Mouse (Mus musculus) liver, adult 2 months (tissue): Measurements from ENCODE around the gene Stx12. TPM values are rescaled to one million over a fixed set of nuclear protein-coding genes. Genes with fewer than 3 reads are reported as not detected.

Experiments
- DNase-seq: peaks from one replicate; pipeline ENCODE4 v3.0.0-alpha.2; 2011; ENCODE audit warnings: low read depth, low spot score; ENCODE audit errors: extremely low read depth
- H3K27ac ChIP-seq: fragments of 200-500 bp; replicated peaks from 2 replicates; pipeline ENCODE4 v1.5.1; 2012; ENCODE audit warnings: low read depth, mild to moderate bottlenecking, control low read depth, inconsistent platforms, low read length; ENCODE audit not compliant: insufficient read depth
- H3K27me3 ChIP-seq: fragments of 200-500 bp; 2 replicates; pipeline ENCODE4 v1.6.1; 2012; ENCODE audit warnings: mild to moderate bottlenecking, moderate library complexity, low read length, inconsistent platforms; ENCODE audit not compliant: control insufficient read depth, insufficient read depth
- H3K36me3 ChIP-seq: fragments of 200-500 bp; 2 replicates; pipeline ENCODE4 v1.6.1; 2012; ENCODE audit warnings: low read length, inconsistent platforms; ENCODE audit not compliant: control insufficient read depth, insufficient read depth
- H3K4me1 ChIP-seq: fragments of 200-500 bp; 2 replicates; pipeline ENCODE4 v1.6.1; 2011; ENCODE audit warnings: low read length; ENCODE audit not compliant: control insufficient read depth, insufficient read depth
- H3K4me3 ChIP-seq: fragments of 200-500 bp; 2 replicates; pipeline ENCODE4 v1.5.1; 2011; ENCODE audit warnings: low read depth, mild to moderate bottlenecking, control low read depth, low read length, moderate library complexity; ENCODE audit not compliant: insufficient read depth
- H3K79me2 ChIP-seq: fragments of 200-500 bp; 2 replicates; pipeline ENCODE4 v1.6.1; 2012; ENCODE audit warnings: inconsistent platforms, mild to moderate bottlenecking, low read length, moderate library complexity; ENCODE audit not compliant: control insufficient read depth, insufficient read depth
- H3K9ac ChIP-seq: fragments of 200-500 bp; 2 replicates; pipeline ENCODE4 v1.6.1; 2012; ENCODE audit warnings: low read depth, mild to moderate bottlenecking, control low read depth, inconsistent platforms, low read length
- CTCF ChIP-seq: fragments of 200-500 bp; IDR thresholded peaks from 2 replicates; pipeline ENCODE4 v1.5.1; 2011; ENCODE audit warnings: low read depth, low read length, control low read depth
- POLR2A ChIP-seq: fragments of 200-500 bp; IDR thresholded peaks from 2 replicates; pipeline ENCODE4 v1.6.1; 2011; ENCODE audit warnings: low read length, control low read depth; ENCODE audit not compliant: insufficient read depth; ENCODE audit errors: extremely low read depth
- WGBS: fragments of 180-500 bp; shearing (Covaris S2); methylation state at CpG from one replicate; pipeline ENCODE4 v1.1.7; 2018; 5-methylcytosine and 5-hydroxymethylcytosine counted together
- polyA plus RNA-seq: library from polyadenylated mRNA; depleted of rRNA; stranded (reverse); fragments of >200 nt; gene quantifications from 2 replicates; pipeline ENCODE4 v1.2.3, GENCODE M21; 2012
- total RNA-seq: library from RNA; depleted of rRNA; stranded (reverse); fragments of >200 nt; gene quantifications from 2 replicates; pipeline ENCODE4 v1.2.3, GENCODE M21; 2014

The Stx12 gene
- total and polyA plus RNA-seq, 2 experiments, result 6.9 to 15.2 TPM

- Histone ChIP-seq H3K79me2 (no peaks in the 10 kb centered on the region), H3K4me3 (no peak overlapping the region), H3K27ac (no peak overlapping the region), H3K36me3 (peaks cover 4% of the 10 kb centered on the region; the same call in 1 of the 2 replicates), H3K4me1 (no peaks in the 10 kb centered on the region), H3K27me3 (no peaks in the 10 kb centered on the region), H3K9ac (no peak overlapping the region)
- 73% methylated on average over 8 of the region's 8 CpGs for WGBS
- peak; percentile 49 for DNase-seq
- TF ChIP-seq POLR2A (no peak), CTCF (peak; percentile 89)
These were observed 60.5 kb downstream of the Stx12 start for GRCm38 (mm10) chr4:132823614-132824366.

- Histone ChIP-seq H3K27ac (no peak overlapping the region), H3K4me3 (no peak overlapping the region), H3K27me3 (no peaks in the 10 kb centered on the region), H3K79me2 (no peaks in the 10 kb centered on the region), H3K9ac (no peak overlapping the region), H3K4me1 (no peaks in the 10 kb centered on the region), H3K36me3 (no peaks in the 10 kb centered on the region)
- WGBS, result 62% methylated on average over 2 of the region's 2 CpGs
- no peak for DNase-seq
- TF ChIP-seq CTCF (no peak), POLR2A (no peak)
These were observed 65.9 kb downstream of the Stx12 start for GRCm38 (mm10) chr4:132818442-132818841.

- Histone ChIP-seq H3K4me3 (no peak overlapping the region), H3K27ac (no peak overlapping the region), H3K9ac (no peak overlapping the region), H3K79me2 (no peaks in the 10 kb centered on the region), H3K4me1 (no peaks in the 10 kb centered on the region), H3K36me3 (no peaks in the 10 kb centered on the region), H3K27me3 (no peaks in the 10 kb centered on the region)
- 73% methylated on average over 2 of the region's 2 CpGs for WGBS
- DNase-seq, result no peak
- TF ChIP-seq CTCF, result no peak
- TF ChIP-seq POLR2A, result no peak
These were observed 67.5 kb downstream of the Stx12 start for GRCm38 (mm10) chr4:132816855-132817254.

- WGBS, result 71% methylated on average over 7 of the region's 7 CpGs
- H3K4me1 ChIP-seq, result no peaks in the 10 kb centered on the region
- DNase-seq, result peak; percentile 40
- no peaks in the 10 kb centered on the region for H3K79me2 ChIP-seq
- no peaks in the 10 kb centered on the region for H3K27me3 ChIP-seq
- 0 out of 2 replicates have a peak overlapping the region, but pooled peaks have one; percentile 39 for H3K27ac ChIP-seq
- TF ChIP-seq POLR2A (no peak), CTCF (no peak)
- no peak overlapping the region for H3K4me3 ChIP-seq
- H3K36me3 ChIP-seq, result no peaks in the 10 kb centered on the region
- H3K9ac ChIP-seq, result no peak overlapping the region
These were observed 67.9 kb downstream of the Stx12 start for GRCm38 (mm10) chr4:132816404-132816803.

- no peaks in the 10 kb centered on the region for H3K4me1 ChIP-seq
- no peaks in the 10 kb centered on the region for H3K27me3 ChIP-seq
- TF ChIP-seq CTCF (no peak), POLR2A (no peak)
- no peaks in the 10 kb centered on the region for H3K79me2 ChIP-seq
- peak; percentile 23 for DNase-seq
- peak overlapping the region; percentile 20; the same call in 1 of the 2 replicates for H3K27ac ChIP-seq
- no peak overlapping the region for H3K4me3 ChIP-seq
- no peak overlapping the region for H3K9ac ChIP-seq
- 86% methylated on average over 5 of the region's 5 CpGs for WGBS
- H3K36me3 ChIP-seq, result no peaks in the 10 kb centered on the region
These were observed 74.7 kb downstream of the Stx12 start for GRCm38 (mm10) chr4:132809621-132810020.
